Mouse (Mus musculus) hindbrain, embryonic 11.5 days (tissue): Measurements from ENCODE around the gene Stx8. TPM values are rescaled to one million over a fixed set of nuclear protein-coding genes. Genes with fewer than 3 reads are reported as not detected.

ENCODE experiments used
- ATAC-seq: fragments of 200-750 bp; cut with Nextera tagmentation; 2 replicates; pipeline ENCODE4 v1.8.0; 2017; ENCODE audit warnings: mild to moderate bottlenecking, moderate TSS enrichment, moderate library complexity; ENCODE audit not compliant: low FRiP score
- DNase-seq: peaks from one replicate; pipeline ENCODE4 v3.0.0-alpha.2; 2015; ENCODE audit warnings: low spot score
- H3K27ac ChIP-seq: fragments of 300-500 bp; sonication (generic); 2 replicates; pipeline ENCODE4 v1.5.1; 2014; ENCODE audit warnings: mild to moderate bottlenecking, low read depth, low read length
- H3K27me3 ChIP-seq: fragments of 300-500 bp; sonication (generic); 2 replicates; pipeline ENCODE4 v1.6.1; 2014; ENCODE audit warnings: mild to moderate bottlenecking, low read length, moderate library complexity, mixed read lengths; ENCODE audit not compliant: control insufficient read depth, insufficient read depth
- H3K36me3 ChIP-seq: fragments of 300-500 bp; sonication (generic); 2 replicates; pipeline ENCODE4 v1.6.1; 2014; ENCODE audit warnings: mild to moderate bottlenecking, low read length, moderate library complexity, mixed read lengths; ENCODE audit not compliant: control insufficient read depth, insufficient read depth
- H3K4me1 ChIP-seq: fragments of 300-500 bp; sonication (generic); replicated peaks from 2 replicates; pipeline ENCODE4 v1.6.1; 2014; ENCODE audit warnings: low read length, mixed read lengths; ENCODE audit not compliant: control insufficient read depth, insufficient read depth
- H3K4me2 ChIP-seq: fragments of 300-500 bp; sonication (generic); replicated peaks from 2 replicates; pipeline ENCODE4 v1.6.1; 2014; ENCODE audit warnings: mild to moderate bottlenecking, low read depth, low read length
- H3K4me3 ChIP-seq: fragments of 300-500 bp; sonication (generic); 2 replicates; pipeline ENCODE4 v1.5.1; 2014; ENCODE audit warnings: low read depth, low read length
- H3K9ac ChIP-seq: fragments of 300-500 bp; sonication (generic); 2 replicates; pipeline ENCODE4 v1.6.1; 2014; ENCODE audit warnings: low read depth, low read length
- H3K9me3 ChIP-seq: fragments of 300-500 bp; sonication (generic); 2 replicates; pipeline ENCODE4 v1.6.1; 2016; ENCODE audit warnings: low read length; ENCODE audit not compliant: control insufficient read depth
- WGBS: fragments of 180-500 bp; shearing (Covaris S2); extraction: QIAGEN DNeasy Blood & Tissue Kit; methylation state at CpG from one replicate; pipeline ENCODE4 v1.1.7; 2014; 5-methylcytosine and 5-hydroxymethylcytosine counted together
- polyA plus RNA-seq: library from polyadenylated mRNA; unstranded; fragments of >200 nt; fragmentation: Nextera tagmentation; extraction: Ambion mirVana; gene quantifications from 2 replicates; pipeline ENCODE4 v1.2.1, GENCODE M21; 2014

Gene Stx8
- polyA plus RNA-seq, 1 experiment from 2014 or later: 63.0 TPM

- WGBS: 90% methylated on average over 7 of the region's 7 CpGs
- Histone ChIP-seq H3K4me3 (no peak overlapping the region), H3K27ac (no peak overlapping the region), H3K9me3 (no peaks in the 10 kb centered on the region), H3K36me3 (no peaks in the 10 kb centered on the region), H3K27me3 (no peaks in the 10 kb centered on the region), H3K4me2 (no peak overlapping the region), H3K4me1 (no peaks in the 10 kb centered on the region), H3K9ac (no peak overlapping the region)
- DNase-seq (no peak), ATAC-seq (no peak)
Observed at GRCm38 (mm10) chr11:68171973-68172647, 206.1 kb downstream of the Stx8 start.

DNA sequence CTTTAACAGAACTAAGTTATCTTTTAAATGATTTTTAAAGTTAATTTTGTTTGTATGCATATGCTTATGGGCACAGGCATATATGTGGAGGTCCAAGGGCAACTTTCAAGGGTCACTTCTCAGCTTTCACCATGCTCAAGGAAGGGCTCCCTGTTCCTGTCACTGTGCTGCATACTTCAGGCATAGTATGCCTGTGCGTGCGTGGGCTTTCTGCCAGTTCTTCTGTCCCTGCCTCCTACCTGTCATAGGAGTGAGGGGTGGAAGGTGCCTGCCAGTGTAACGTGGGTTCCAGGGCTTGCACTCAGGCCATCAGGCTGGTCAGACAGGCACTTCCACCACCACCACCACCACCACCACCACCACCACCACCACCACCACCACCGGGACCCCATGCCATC lies 206.7 kb downstream of the Stx8 start:
- Histone ChIP-seq H3K4me3 (no peak overlapping the region), H3K27ac (no peak overlapping the region), H3K9me3 (no peaks in the 10 kb centered on the region), H3K4me2 (no peak overlapping the region), H3K9ac (no peak overlapping the region), H3K27me3 (no peaks in the 10 kb centered on the region), H3K4me1 (no peaks in the 10 kb centered on the region), H3K36me3 (no peaks in the 10 kb centered on the region)
- ATAC-seq (no peak), DNase-seq (no peak)
- WGBS: 77% methylated on average over 4 of the region's 4 CpGs

GRCm38 (mm10) chr11:68176550-68176949 lies 210.6 kb downstream of the Stx8 start:
- Histone ChIP-seq H3K4me2 (no peak overlapping the region), H3K4me1 (no peaks in the 10 kb centered on the region), H3K27ac (no peak overlapping the region), H3K9me3 (no peaks in the 10 kb centered on the region), H3K9ac (no peak overlapping the region), H3K36me3 (no peaks in the 10 kb centered on the region), H3K27me3 (no peaks in the 10 kb centered on the region), H3K4me3 (no peak overlapping the region)
- DNase-seq: no peak
- no peak for ATAC-seq
- WGBS: 82% methylated on average over 4 of the region's 4 CpGs

- H3K9ac ChIP-seq: no peak overlapping the region
- H3K27me3 ChIP-seq: no peaks in the 10 kb centered on the region
- DNase-seq (no peak), ATAC-seq (no peak)
- no peaks in the 10 kb centered on the region for H3K36me3 ChIP-seq
- H3K9me3 ChIP-seq: no peaks in the 10 kb centered on the region
- no peak overlapping the region for H3K4me3 ChIP-seq
- no peak overlapping the region for H3K27ac ChIP-seq
- no peak overlapping the region for H3K4me2 ChIP-seq
- H3K4me1 ChIP-seq: no peaks in the 10 kb centered on the region
- WGBS: 87% methylated on average over 7 of the region's 7 CpGs
Observed at GRCm38 (mm10) chr11:68177415-68177814, 211.4 kb downstream of the Stx8 start.

DNA sequence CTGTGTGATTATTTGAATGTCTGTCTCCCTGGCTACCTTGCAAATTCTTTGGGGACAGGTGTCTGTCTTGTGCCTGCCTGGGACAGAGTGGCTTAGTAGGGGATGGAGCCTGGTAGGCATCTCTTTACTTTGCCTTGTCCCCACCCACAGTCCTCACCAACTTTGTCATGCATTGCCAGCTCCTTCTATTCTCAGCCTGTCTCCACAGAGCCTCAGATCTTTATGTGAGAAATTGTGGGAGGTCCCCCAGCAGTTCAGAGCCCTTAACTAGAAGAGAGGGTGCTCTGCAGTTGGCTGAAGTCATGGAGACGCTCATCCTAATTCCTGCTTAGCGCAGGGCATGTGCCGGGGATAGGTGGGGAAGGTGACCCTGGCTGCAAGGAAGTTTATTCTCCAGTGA lies 219.7 kb downstream of the Stx8 start:
- Histone ChIP-seq H3K4me2 (no peak overlapping the region), H3K36me3 (no peaks in the 10 kb centered on the region), H3K4me3 (no peak overlapping the region), H3K27me3 (no peaks in the 10 kb centered on the region), H3K9ac (no peak overlapping the region), H3K4me1 (no peaks in the 10 kb centered on the region), H3K27ac (no peak overlapping the region), H3K9me3 (no peaks in the 10 kb centered on the region)
- ATAC-seq (no peak), DNase-seq (no peak)
- 94% methylated on average over 3 of the region's 3 CpGs for WGBS

DNA sequence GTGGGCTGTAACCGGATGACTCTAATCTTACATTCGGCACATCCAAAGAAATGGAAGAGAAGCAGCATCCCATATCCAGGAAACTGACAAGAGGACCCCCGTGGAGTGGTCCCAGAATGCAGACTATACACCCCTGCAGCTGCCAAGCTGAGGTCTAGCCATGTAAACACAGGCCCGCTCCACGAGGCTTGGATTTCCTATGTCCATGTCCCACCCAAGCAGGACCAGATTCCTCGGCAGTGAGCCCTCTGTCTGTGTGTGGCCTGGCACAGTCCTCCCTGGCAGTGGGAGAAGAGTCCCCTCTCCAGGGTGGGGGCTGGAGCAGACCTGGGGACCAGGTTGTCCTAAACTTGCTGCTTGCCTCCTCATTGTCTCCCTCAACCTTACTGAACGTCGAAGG lies 221.2 kb downstream of the Stx8 start:
- no peak for DNase-seq
- 78% methylated on average over 8 of the region's 8 CpGs for WGBS
- H3K36me3 ChIP-seq: no peaks in the 10 kb centered on the region
- no peak overlapping the region for H3K4me2 ChIP-seq
- no peak overlapping the region for H3K9ac ChIP-seq
- H3K4me3 ChIP-seq: no peak overlapping the region
- no peak overlapping the region for H3K27ac ChIP-seq
- H3K9me3 ChIP-seq: no peaks in the 10 kb centered on the region
- ATAC-seq: no peak
- H3K4me1 ChIP-seq: no peaks in the 10 kb centered on the region
- H3K27me3 ChIP-seq: no peaks in the 10 kb centered on the region

- no peak overlapping the region for H3K9ac ChIP-seq
- DNase-seq (peak; percentile 30), ATAC-seq (no peak)
- no peak overlapping the region for H3K4me3 ChIP-seq
- H3K36me3 ChIP-seq: no peaks in the 10 kb centered on the region
- H3K27ac ChIP-seq: 0 out of 2 replicates have a peak overlapping the region, but pooled peaks have one; percentile 2
- H3K4me1 ChIP-seq: no peaks in the 10 kb centered on the region
- WGBS: 65% methylated on average over 12 of the region's 12 CpGs
- H3K27me3 ChIP-seq: no peaks in the 10 kb centered on the region
- no peak overlapping the region for H3K4me2 ChIP-seq
- H3K9me3 ChIP-seq: no peaks in the 10 kb centered on the region
Observed at GRCm38 (mm10) chr11:68188695-68189201, 222.8 kb downstream of the Stx8 start.

- ATAC-seq (no peak), DNase-seq (no peak)
- H3K9ac ChIP-seq: no peak overlapping the region
- no peak overlapping the region for H3K4me2 ChIP-seq
- H3K4me3 ChIP-seq: no peak overlapping the region
- H3K27me3 ChIP-seq: no peaks in the 10 kb centered on the region
- H3K27ac ChIP-seq: no peak overlapping the region
- H3K36me3 ChIP-seq: no peaks in the 10 kb centered on the region
- H3K4me1 ChIP-seq: no peaks in the 10 kb centered on the region
- 91% methylated on average over 5 of the region's 5 CpGs for WGBS
- H3K9me3 ChIP-seq: no peaks in the 10 kb centered on the region
Observed at GRCm38 (mm10) chr11:68190849-68191248, 224.9 kb downstream of the Stx8 start.

GRCm38 (mm10) chr11:68195168-68195567 lies 229.2 kb downstream of the Stx8 start:
- Histone ChIP-seq H3K4me1 (peaks cover 3% of the 10 kb centered on the region; the same call in 1 of the 2 replicates), H3K27ac (no peak overlapping the region), H3K9me3 (no peaks in the 10 kb centered on the region), H3K4me2 (no peak overlapping the region), H3K9ac (no peak overlapping the region), H3K36me3 (no peaks in the 10 kb centered on the region), H3K27me3 (no peaks in the 10 kb centered on the region), H3K4me3 (no peak overlapping the region)
- DNase-seq (no peak), ATAC-seq (no peak)
- 64% methylated on average over 6 of the region's 6 CpGs for WGBS
